Mouse (Mus musculus) cerebellum, postnatal 4 days (tissue): ENCODE measurements around the gene Plek.

Experiments
- DNase-seq, 2 experiments: peaks; one replicate each; pipeline ENCODE4 v3.0.0; 2022; ENCODE audit warnings: low spot score in 2 of 2, mixed read lengths in 1 of 2

Plek gene

GRCm38 (mm10) chr11:17000353-17001334 lies 51.5 kb downstream of the Plek start:
- no peak for DNase-seq

- DNase-seq: no peak
These were observed 52.2 kb downstream of the Plek start for GRCm38 (mm10) chr11:16999933-17000332.

GRCm38 (mm10) chr11:16999387-16999786 lies 52.8 kb downstream of the Plek start:
- no peak for DNase-seq

- no peak for DNase-seq
These were observed 54.7 kb downstream of the Plek start for GRCm38 (mm10) chr11:16997465-16997864.

- DNase-seq: no peak
These were observed 55.4 kb downstream of the Plek start for GRCm38 (mm10) chr11:16996818-16997217.

GRCm38 (mm10) chr11:16992880-16993279 lies 59.3 kb downstream of the Plek start:
- DNase-seq: no peak

GRCm38 (mm10) chr11:16989885-16990284 lies 62.3 kb downstream of the Plek start:
- no peak for DNase-seq

GRCm38 (mm10) chr11:16987745-16988328 lies 64.3 kb downstream of the Plek start:
- DNase-seq: no peak

- DNase-seq: no peak
These were observed 65.5 kb downstream of the Plek start for GRCm38 (mm10) chr11:16986550-16987187.

- no peak for DNase-seq
These were observed 73.9 kb downstream of the Plek start for GRCm38 (mm10) chr11:16978161-16978707.

- DNase-seq: no peak
These were observed 74.6 kb downstream of the Plek start for GRCm38 (mm10) chr11:16977611-16978010.

- DNase-seq: no peak
These were observed 75.2 kb downstream of the Plek start for GRCm38 (mm10) chr11:16976937-16977336.

- DNase-seq: no peak
These were observed 79.1 kb downstream of the Plek start for GRCm38 (mm10) chr11:16973086-16973485.

GRCm38 (mm10) chr11:16972027-16972426 lies 80.2 kb downstream of the Plek start:
- no peak for DNase-seq

GRCm38 (mm10) chr11:16969650-16970049 lies 82.5 kb downstream of the Plek start:
- DNase-seq: no peak

- DNase-seq: peak in 1 of 2 experiments; percentile 20
These were observed 84.4 kb downstream of the Plek start for GRCm38 (mm10) chr11:16967806-16968205.

- DNase-seq: no peak
These were observed 93.7 kb downstream of the Plek start for GRCm38 (mm10) chr11:16958520-16958919.

- DNase-seq: no peak
These were observed 95.2 kb downstream of the Plek start for GRCm38 (mm10) chr11:16957030-16957429.

GRCm38 (mm10) chr11:16956115-16956862 lies 95.9 kb downstream of the Plek start:
- no peak for DNase-seq

- no peak for DNase-seq
These were observed 100.5 kb downstream of the Plek start for GRCm38 (mm10) chr11:16951761-16952010.

GRCm38 (mm10) chr11:16950976-16951760 lies 101.0 kb downstream of the Plek start, which contains the start of gene Fbxo48:
Fbxo48 (plus strand) TSS chr11:16951375.
- peak; percentile 77 to 92 for DNase-seq
